Mouse (Mus musculus): Measurements from ENCODE around the gene Kyat1. TPM values are rescaled to one million over a fixed set of nuclear protein-coding genes. Genes with fewer than 3 reads are reported as not detected.

Kyat1 gene
- polyA plus RNA-seq (2014; fragmentation: Illumina TruSeq; extraction: RNeasy Lipid Tissue Mini Kit (QIAGEN cat#74804); ENCODE audit: insufficient read depth, low read depth, low replicate concordance), result 11.1 TPM

GRCm38 (mm10) chr2:30205629-30206357 lies at the start of gene Kyat1:
Gene Kyat1, minus strand, starts transcription at chr2:30205847.

GRCm38 (mm10) chr2:30240267-30240666 lies 34.6 kb upstream of the Kyat1 start, which contains the start of gene Gm28035:
Gene Gm28035, plus strand, starts transcription at chr2:30240567.

GRCm38 (mm10) chr2:30237199-30237880 lies 31.7 kb upstream of the Kyat1 start, which contains the start of gene Lrrc8a:
Gene Lrrc8a, plus strand, starts transcription at chr2:30237715.

GRCm38 (mm10) chr2:30177700-30178675 lies 27.7 kb downstream of the Kyat1 start, which contains the start of gene Spout1:
Gene Spout1, minus strand, starts transcription at chr2:30178459.

GRCm38 (mm10) chr2:30171371-30171996 lies 34.2 kb downstream of the Kyat1 start, which contains the start of gene Endog:
Gene Endog, plus strand, starts transcription at chr2:30171493.

Other genes starting within 250 kb of the Kyat1 start
- 194 TPM for gene Sptan1, start 240.3 kb downstream of the Kyat1 start, polyA plus RNA-seq (2014; fragmentation: Illumina TruSeq; extraction: RNeasy Lipid Tissue Mini Kit (QIAGEN cat#74804); ENCODE audit: insufficient read depth, low read depth, low replicate concordance)
- 15.4 TPM for gene Wdr34, start 157.0 kb downstream of the Kyat1 start, polyA plus RNA-seq (2014; fragmentation: Illumina TruSeq; extraction: RNeasy Lipid Tissue Mini Kit (QIAGEN cat#74804); ENCODE audit: insufficient read depth, low read depth, low replicate concordance)
- 96.8 TPM for gene Set, start 148.5 kb downstream of the Kyat1 start, polyA plus RNA-seq (2014; fragmentation: Illumina TruSeq; extraction: RNeasy Lipid Tissue Mini Kit (QIAGEN cat#74804); ENCODE audit: insufficient read depth, low read depth, low replicate concordance)
- gene Pkn3, start 128.2 kb downstream of the Kyat1 start, polyA plus RNA-seq (2014; fragmentation: Illumina TruSeq; extraction: RNeasy Lipid Tissue Mini Kit (QIAGEN cat#74804); ENCODE audit: insufficient read depth, low read depth, low replicate concordance), result 8.9 TPM
- gene Zdhhc12, start 112.2 kb downstream of the Kyat1 start, polyA plus RNA-seq (2014; fragmentation: Illumina TruSeq; extraction: RNeasy Lipid Tissue Mini Kit (QIAGEN cat#74804); ENCODE audit: insufficient read depth, low read depth, low replicate concordance), result 15.1 TPM
- gene Zer1, start 81.3 kb downstream of the Kyat1 start, polyA plus RNA-seq (2014; fragmentation: Illumina TruSeq; extraction: RNeasy Lipid Tissue Mini Kit (QIAGEN cat#74804); ENCODE audit: insufficient read depth, low read depth, low replicate concordance), result 9.9 TPM
- gene Tbc1d13, start 72.1 kb downstream of the Kyat1 start, polyA plus RNA-seq (2014; fragmentation: Illumina TruSeq; extraction: RNeasy Lipid Tissue Mini Kit (QIAGEN cat#74804); ENCODE audit: insufficient read depth, low read depth, low replicate concordance), result 19.2 TPM
- gene Endog, start 34.4 kb downstream of the Kyat1 start, polyA plus RNA-seq (2014; fragmentation: Illumina TruSeq; extraction: RNeasy Lipid Tissue Mini Kit (QIAGEN cat#74804); ENCODE audit: insufficient read depth, low read depth, low replicate concordance), result 20.2 TPM
- 13.8 TPM for gene Spout1, start 27.4 kb downstream of the Kyat1 start, polyA plus RNA-seq (2014; fragmentation: Illumina TruSeq; extraction: RNeasy Lipid Tissue Mini Kit (QIAGEN cat#74804); ENCODE audit: insufficient read depth, low read depth, low replicate concordance)
- gene Lrrc8a, start 31.9 kb upstream of the Kyat1 start, polyA plus RNA-seq (2014; fragmentation: Illumina TruSeq; extraction: RNeasy Lipid Tissue Mini Kit (QIAGEN cat#74804); ENCODE audit: insufficient read depth, low read depth, low replicate concordance), result 16.7 TPM
- gene Gm28035, start 34.7 kb upstream of the Kyat1 start, polyA plus RNA-seq (2014; fragmentation: Illumina TruSeq; extraction: RNeasy Lipid Tissue Mini Kit (QIAGEN cat#74804); ENCODE audit: insufficient read depth, low read depth, low replicate concordance), result 0.40 TPM
- gene Phyhd1, start 60.4 kb upstream of the Kyat1 start, polyA plus RNA-seq (2014; fragmentation: Illumina TruSeq; extraction: RNeasy Lipid Tissue Mini Kit (QIAGEN cat#74804); ENCODE audit: insufficient read depth, low read depth, low replicate concordance), result 16.4 TPM
- not detected for gene Gm28038, start 75.2 kb upstream of the Kyat1 start, polyA plus RNA-seq (2014; fragmentation: Illumina TruSeq; extraction: RNeasy Lipid Tissue Mini Kit (QIAGEN cat#74804); ENCODE audit: insufficient read depth, low read depth, low replicate concordance)
- gene Dolk, start 80.5 kb upstream of the Kyat1 start, polyA plus RNA-seq (2014; fragmentation: Illumina TruSeq; extraction: RNeasy Lipid Tissue Mini Kit (QIAGEN cat#74804); ENCODE audit: insufficient read depth, low read depth, low replicate concordance), result 11.8 TPM
- 7.2 TPM for gene Nup188, start 80.5 kb upstream of the Kyat1 start, polyA plus RNA-seq (2014; fragmentation: Illumina TruSeq; extraction: RNeasy Lipid Tissue Mini Kit (QIAGEN cat#74804); ENCODE audit: insufficient read depth, low read depth, low replicate concordance)
- 41.3 TPM for gene Sh3glb2, start 153.5 kb upstream of the Kyat1 start, polyA plus RNA-seq (2014; fragmentation: Illumina TruSeq; extraction: RNeasy Lipid Tissue Mini Kit (QIAGEN cat#74804); ENCODE audit: insufficient read depth, low read depth, low replicate concordance)
- 11.2 TPM for gene Miga2, start 158.4 kb upstream of the Kyat1 start, polyA plus RNA-seq (2014; fragmentation: Illumina TruSeq; extraction: RNeasy Lipid Tissue Mini Kit (QIAGEN cat#74804); ENCODE audit: insufficient read depth, low read depth, low replicate concordance)
- 10.8 TPM for gene Dolpp1, start 186.4 kb upstream of the Kyat1 start, polyA plus RNA-seq (2014; fragmentation: Illumina TruSeq; extraction: RNeasy Lipid Tissue Mini Kit (QIAGEN cat#74804); ENCODE audit: insufficient read depth, low read depth, low replicate concordance)
- gene Crat, start 210.0 kb upstream of the Kyat1 start, polyA plus RNA-seq (2014; fragmentation: Illumina TruSeq; extraction: RNeasy Lipid Tissue Mini Kit (QIAGEN cat#74804); ENCODE audit: insufficient read depth, low read depth, low replicate concordance), result 23.8 TPM
- 94.8 TPM for gene Ptpa, start 210.2 kb upstream of the Kyat1 start, polyA plus RNA-seq (2014; fragmentation: Illumina TruSeq; extraction: RNeasy Lipid Tissue Mini Kit (QIAGEN cat#74804); ENCODE audit: insufficient read depth, low read depth, low replicate concordance)